Mouse (Mus musculus): Measurements from ENCODE around the gene Astn2.

The Astn2 gene

GRCm38 (mm10) chr4:65580254-65580653 is 824.2 kb downstream of the Astn2 start:
- DNase-seq (ENCODE audit: low spot score in 2 of 2) = no peak

- DNase-seq (ENCODE audit: low spot score in 2 of 2) = no peak
Observed at GRCm38 (mm10) chr4:65565493-65565892, 838.9 kb downstream of the Astn2 start.

- no peak for DNase-seq (ENCODE audit: low spot score in 2 of 2)
Observed at GRCm38 (mm10) chr4:65548561-65548960, 855.9 kb downstream of the Astn2 start.

- no peak for DNase-seq (ENCODE audit: low spot score in 2 of 2)
Observed at GRCm38 (mm10) chr4:65545582-65545981, 858.8 kb downstream of the Astn2 start.

GRCm38 (mm10) chr4:65532071-65532736 is 872.2 kb downstream of the Astn2 start:
- no peak for DNase-seq (ENCODE audit: low spot score in 2 of 2)

GRCm38 (mm10) chr4:65531621-65532020 is 872.8 kb downstream of the Astn2 start:
- no peak for DNase-seq (ENCODE audit: low spot score in 2 of 2)

GRCm38 (mm10) chr4:65530901-65531300 is 873.5 kb downstream of the Astn2 start:
- no peak for DNase-seq (ENCODE audit: low spot score in 2 of 2)

- no peak for DNase-seq (ENCODE audit: low spot score in 2 of 2)
Observed at GRCm38 (mm10) chr4:65508101-65508500, 896.3 kb downstream of the Astn2 start.

- DNase-seq (ENCODE audit: low spot score in 2 of 2) = no peak
Observed at GRCm38 (mm10) chr4:65506870-65507269, 897.5 kb downstream of the Astn2 start.

- DNase-seq (ENCODE audit: low spot score in 2 of 2) = peak; percentile 20 to 64
Observed at GRCm38 (mm10) chr4:65496463-65496834, 908.0 kb downstream of the Astn2 start.

GRCm38 (mm10) chr4:65495705-65496462 is 908.5 kb downstream of the Astn2 start:
- no peak for DNase-seq (ENCODE audit: low spot score in 2 of 2)

GRCm38 (mm10) chr4:65491541-65491940 is 912.9 kb downstream of the Astn2 start:
- no peak for DNase-seq (ENCODE audit: low spot score in 2 of 2)

GRCm38 (mm10) chr4:65489711-65490110 is 914.7 kb downstream of the Astn2 start:
- no peak for DNase-seq (ENCODE audit: low spot score in 2 of 2)

- no peak for DNase-seq (ENCODE audit: low spot score in 2 of 2)
Observed at GRCm38 (mm10) chr4:65481632-65482031, 922.8 kb downstream of the Astn2 start.

GRCm38 (mm10) chr4:65477106-65477505 is 927.3 kb downstream of the Astn2 start:
- DNase-seq (ENCODE audit: low spot score in 2 of 2) = no peak

- no peak for DNase-seq (ENCODE audit: low spot score in 2 of 2)
Observed at GRCm38 (mm10) chr4:65475925-65476560, 928.4 kb downstream of the Astn2 start.

- no peak for DNase-seq (ENCODE audit: low spot score in 2 of 2)
Observed at GRCm38 (mm10) chr4:65473141-65473540, 931.3 kb downstream of the Astn2 start.

GRCm38 (mm10) chr4:65449171-65449570 is 955.2 kb downstream of the Astn2 start:
- DNase-seq (ENCODE audit: low spot score in 2 of 2) = no peak

- no peak for DNase-seq (ENCODE audit: low spot score in 2 of 2)
Observed at GRCm38 (mm10) chr4:65441746-65442145, 962.7 kb downstream of the Astn2 start.

GRCm38 (mm10) chr4:65430804-65431203 is 973.6 kb downstream of the Astn2 start:
- no peak for DNase-seq (ENCODE audit: low spot score in 2 of 2)

GRCm38 (mm10) chr4:65427480-65427879 is 976.9 kb downstream of the Astn2 start:
- no peak for DNase-seq (ENCODE audit: low spot score in 2 of 2)

GRCm38 (mm10) chr4:65426437-65426836 is 978.0 kb downstream of the Astn2 start:
- DNase-seq (ENCODE audit: low spot score in 2 of 2) = no peak

- no peak for DNase-seq (ENCODE audit: low spot score in 2 of 2)
Observed at GRCm38 (mm10) chr4:65423068-65423625, 981.3 kb downstream of the Astn2 start.
